In genomic region chr19:57067108-57067613, GRCm38 (mm10) we compare ENCODE assay signal across 28 mouse cellular contexts. TPM values are rescaled to one million over a fixed set of nuclear protein-coding genes. Genes with fewer than 3 reads are reported as not detected.
A peak's percentile ranks its signal among the peaks of the same experiment; 100 is the strongest.
DNase-seq lines count a peak whose midpoint lies in the region; ATAC-seq and TF ChIP-seq lines count a peak whose summit lies in the region.
"Had no signal": no experiment of that assay in that cellular context is flagged by ENCODE, and none has a peak within 500 bp of the region (broad histone marks: within the 10 kb centered on the region; RNA-seq: fewer than 3 reads in every experiment).

No protein-coding gene starts in this region.

- H3K4me1 ChIP-seq in midbrain, embryonic 15.5 days: no peaks in the 10 kb centered on the region
- no peaks in the 10 kb centered on the region for H3K4me1 ChIP-seq in midbrain, embryonic 11.5 days (ENCODE audit: control insufficient read depth, insufficient read depth, low read length)
- H3K4me1 ChIP-seq: forebrain, embryonic 13.5 days; liver, embryonic 12.5 days had no signal

- H3K36me3 ChIP-seq in midbrain, embryonic 15.5 days (replicated peaks): peaks cover 3% of the 10 kb centered on the region; the same call in 1 of the 2 replicates
- H3K36me3 ChIP-seq in midbrain, embryonic 11.5 days (ENCODE audit: control insufficient read depth, insufficient read depth, low read length): no peaks in the 10 kb centered on the region

- no peak overlapping the region for H3K4me2 ChIP-seq in midbrain, embryonic 15.5 days
- no peak overlapping the region for H3K4me2 ChIP-seq in midbrain, embryonic 11.5 days
- H3K4me2 ChIP-seq: forebrain, embryonic 13.5 days; heart, embryonic 13.5 days; liver, embryonic 12.5 days had no signal

- peak; percentile 54; the same call in 1 of the 2 replicates for ATAC-seq in midbrain, embryonic 15.5 days (replicated peaks)
- ATAC-seq in midbrain, embryonic 11.5 days (ENCODE audit: low FRiP score): no peak
- ATAC-seq: forebrain, embryonic 13.5 days; intestine, postnatal 0 days; liver, embryonic 12.5 days; liver, postnatal 0 days had no signal

- H3K9me3 ChIP-seq in midbrain, embryonic 15.5 days: no peaks in the 10 kb centered on the region
- H3K9me3 ChIP-seq in midbrain, embryonic 11.5 days (ENCODE audit: control insufficient read depth, low read length): no peaks in the 10 kb centered on the region
- H3K9me3 ChIP-seq: forebrain, embryonic 13.5 days; heart, embryonic 13.5 days; hindbrain, embryonic 10.5 days; liver, embryonic 12.5 days; midbrain, embryonic 10.5 days had no signal

- peak overlapping the region; percentile 68 for H3K27ac ChIP-seq in layer of hippocampus, adult 2 months
- no peak overlapping the region for H3K27ac ChIP-seq in midbrain, embryonic 15.5 days
- H3K27ac ChIP-seq in midbrain, embryonic 11.5 days (ENCODE audit: low read depth, low read length): no peak overlapping the region
- H3K27ac ChIP-seq: forebrain, embryonic 13.5 days; heart, embryonic 13.5 days; hindbrain, embryonic 10.5 days; liver, embryonic 12.5 days; midbrain, embryonic 10.5 days had no signal

- no peak overlapping the region for H3K9ac ChIP-seq in midbrain, embryonic 15.5 days
- H3K9ac ChIP-seq in midbrain, embryonic 11.5 days (ENCODE audit: low read length): no peak overlapping the region
- H3K9ac ChIP-seq: forebrain, embryonic 13.5 days; heart, embryonic 13.5 days; liver, embryonic 12.5 days; liver, postnatal 0 days had no signal

- peak; percentile 92 for DNase-seq in heart, adult 11 months
- no peak for DNase-seq in heart, postnatal 4 days
- no peak for DNase-seq in layer of hippocampus, adult 2 months (ENCODE audit: low spot score in 2 of 2)
- DNase-seq in layer of hippocampus, adult 18-20 months (ENCODE audit: low spot score in 2 of 2): no peak
- no peak for DNase-seq in midbrain, embryonic 11.5 days (ENCODE audit: low spot score, missing footprints)
- DNase-seq in R1 (ENCODE audit: low read depth, low spot score): peak; percentile 34
- DNase-seq in cerebellum, postnatal 25 days: no peak
- DNase-seq: adrenal gland, adult 2 months; adrenal gland, postnatal 36 days; cerebellum, adult 18-20 months; cerebellum, postnatal 10 days; heart, postnatal 10 days; kidney, postnatal 4 days; layer of hippocampus, adult 9-11 months; liver, postnatal 0 days; lung, postnatal 14 days; thymus, postnatal 14 days had no signal

- 75% methylated on average over 9 of the region's 9 CpGs for WGBS in midbrain, embryonic 15.5 days
- 89% methylated on average over 9 of the region's 9 CpGs for WGBS in midbrain, embryonic 11.5 days

- H3K4me3 ChIP-seq in layer of hippocampus, adult 2 months: no peak overlapping the region
- H3K4me3 ChIP-seq in midbrain, embryonic 15.5 days: no peak overlapping the region
- no peak overlapping the region for H3K4me3 ChIP-seq in midbrain, embryonic 11.5 days (ENCODE audit: low read depth, low read length)
- H3K4me3 ChIP-seq: erythroblast, embryonic 14.5 days; forebrain, embryonic 13.5 days; heart, embryonic 13.5 days; hindbrain, embryonic 10.5 days; liver, embryonic 12.5 days; midbrain, embryonic 10.5 days; myocyte had no signal

- no peaks in the 10 kb centered on the region for H3K27me3 ChIP-seq in midbrain, embryonic 15.5 days (replicated peaks)
- no peaks in the 10 kb centered on the region for H3K27me3 ChIP-seq in midbrain, embryonic 11.5 days (ENCODE audit: control insufficient read depth, insufficient read depth, low read length)
- H3K27me3 ChIP-seq: forebrain, embryonic 13.5 days; heart, embryonic 13.5 days; liver, embryonic 12.5 days had no signal

- no peak for TF ChIP-seq CTCF in layer of hippocampus, adult 2 months (conservative IDR thresholded peaks at IDR 0.05)

RNA-seq across cellular contexts. Expression of gene Afap1l2, which starts 59.1 kb away (rescaled TPM):
- 10 to 100 TPM; 10.1 to 11.9 TPM for total RNA-seq in heart, postnatal 4 days (2021)
- 10 to 100 TPM; 11.4 to 12.0 TPM for total RNA-seq in layer of hippocampus, adult 2 months (2021)
- total RNA-seq in layer of hippocampus, adult 18-20 months (2021): 10 to 100 TPM in 1 of 2 experiments, 1 to 10 TPM in 1; 9.0 to 11.6 TPM
- 9.6 and 11.0 TPM in 2 replicates for polyA plus RNA-seq in midbrain, embryonic 15.5 days (2015; fragmentation: Nextera tagmentation; extraction: Ambion mirVana)
- polyA plus RNA-seq in midbrain, embryonic 11.5 days (2014; fragmentation: Nextera tagmentation; extraction: Ambion mirVana): 3.0 and 3.5 TPM in 2 replicates
- total RNA-seq: megakaryocyte progenitor cell, adult 5-6 weeks had no signal
- polyA plus RNA-seq: activated CD4-positive, CD25-positive, alpha-beta regulatory T cell, adult 4 months; erythroblast, embryonic 14.5 days had no signal

Comparison
In these comparisons a context has a peak if more than half of its experiments do, and no peak if none do; other contexts are left out.
1. DNase-seq: peak in heart, adult 11 months (single experiment) and R1 (single experiment); none in heart, postnatal 4 days (single experiment), layer of hippocampus, adult 2 months (0 of 2), layer of hippocampus, adult 18-20 months (0 of 2), midbrain, embryonic 11.5 days (single experiment) and cerebellum, postnatal 25 days (0 of 2).